Mouse (Mus musculus) 3T3-L1 (cell line): ENCODE measurements around the gene Htr5a.

ENCODE experiments used
- DNase-seq: peaks from one replicate; pipeline ENCODE4 v3.0.0-alpha.2; 2015; ENCODE audit warnings: low read depth, low spot score

Htr5a gene

DNA sequence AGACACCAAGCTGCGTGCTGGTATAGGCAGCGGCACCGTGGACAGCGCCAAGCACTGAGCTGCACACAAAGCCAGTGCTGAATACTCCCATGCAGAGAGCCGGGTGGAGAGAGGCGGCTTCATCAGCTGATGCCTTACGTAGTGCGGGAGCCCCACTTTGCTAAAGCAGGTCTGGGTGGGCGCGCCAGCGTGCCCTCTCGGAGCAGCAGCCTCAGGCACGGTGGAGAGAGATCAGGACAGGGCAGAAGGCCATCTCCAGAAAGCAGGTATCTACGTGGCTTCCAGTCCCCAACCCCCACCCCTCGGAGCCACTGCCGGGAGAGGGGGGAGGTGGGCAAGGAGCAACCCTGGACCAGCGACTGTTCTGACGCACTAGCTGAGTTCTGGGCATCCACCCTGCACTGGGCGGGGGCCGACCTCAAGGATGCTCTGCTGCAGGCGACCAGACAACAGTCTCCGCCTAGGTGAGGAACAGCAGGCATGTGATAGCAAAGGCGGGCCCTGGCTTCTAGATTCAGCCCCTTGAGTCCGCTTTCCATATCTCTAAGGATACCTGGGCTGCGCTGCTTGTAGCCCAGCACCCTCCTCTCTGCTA lies at the start of gene Htr5a:
TSS of gene Htr5a (plus strand) at position 449 of the 595 bp plus-strand sequence.
- DNase-seq: no peak

- DNase-seq: no peak
These were observed 49.8 kb upstream of the Htr5a start for GRCm38 (mm10) chr5:27792173-27792470.

DNA sequence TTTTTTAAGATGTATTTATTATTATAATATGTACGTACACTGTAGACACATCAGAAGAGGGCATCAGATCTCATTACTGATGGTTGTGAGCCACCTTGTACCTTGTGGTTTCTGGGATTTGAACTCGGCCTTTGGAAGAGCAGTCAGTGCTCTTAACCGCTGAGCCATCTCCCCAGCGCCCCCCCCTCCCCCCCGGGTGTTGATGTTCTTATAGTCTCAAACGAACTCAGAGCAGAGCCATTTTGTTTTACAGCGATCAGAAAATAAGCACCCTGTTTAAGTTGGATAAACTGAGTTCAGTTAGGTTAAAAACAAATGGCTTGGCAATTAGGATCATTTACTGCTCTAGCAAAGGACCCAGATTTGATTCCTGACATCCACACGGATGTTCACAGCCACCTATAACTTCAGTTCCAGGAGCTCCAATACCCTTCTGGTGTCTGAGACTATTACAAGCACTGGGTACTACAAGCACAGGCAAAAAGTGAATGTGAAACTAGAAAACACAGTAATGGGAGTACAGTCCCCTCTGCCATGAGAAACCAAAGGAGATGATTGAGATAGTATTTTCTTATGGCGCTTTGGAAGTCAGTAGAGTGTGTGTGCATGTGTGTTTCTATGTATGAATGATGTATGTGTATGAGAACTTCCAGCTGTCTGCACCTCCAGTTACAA lies 49.3 kb upstream of the Htr5a start:
- peak; percentile 17 for DNase-seq

- peak; percentile 67 for DNase-seq
These were observed 48.0 kb upstream of the Htr5a start for GRCm38 (mm10) chr5:27793923-27794322.

GRCm38 (mm10) chr5:27814282-27814681 lies 27.7 kb upstream of the Htr5a start:
- DNase-seq: no peak

DNA sequence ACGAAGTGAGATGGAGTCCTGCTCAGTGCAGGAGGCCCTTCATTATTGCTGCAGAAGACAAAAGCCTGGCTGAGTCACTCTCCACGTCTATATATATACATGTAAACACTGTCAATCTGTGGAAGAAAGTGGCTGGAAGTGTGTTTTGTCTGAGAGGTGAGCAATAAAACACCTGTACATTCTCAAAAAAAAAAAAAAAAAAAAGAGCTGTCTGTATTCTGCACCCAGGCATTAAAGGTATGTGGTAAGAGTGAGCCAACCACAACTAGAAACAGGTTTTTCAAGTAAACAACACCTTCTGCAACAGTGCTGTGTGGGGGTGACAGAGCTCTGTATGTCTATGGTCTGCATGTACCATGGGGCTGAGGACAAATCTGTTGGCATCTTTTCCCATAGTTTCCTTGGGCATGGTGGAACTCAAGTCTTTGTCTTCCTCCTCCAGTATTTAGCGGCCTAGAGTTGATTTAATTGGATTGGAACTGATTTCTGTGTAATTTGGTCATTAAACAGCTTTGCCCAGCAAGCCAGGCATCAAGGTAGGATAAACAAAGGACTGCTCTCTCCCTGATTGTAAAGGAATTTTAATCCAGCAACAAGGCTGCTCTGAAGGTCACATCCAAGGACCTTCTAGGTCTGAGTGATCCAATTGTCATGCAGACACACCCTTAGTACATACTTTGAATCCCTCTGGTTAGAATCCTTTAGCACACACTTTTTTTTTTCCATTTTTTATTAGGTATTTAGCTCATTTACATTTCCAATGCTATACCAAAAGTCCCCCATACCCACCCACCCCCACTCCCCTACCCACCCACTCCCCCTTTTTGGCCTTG lies 22.9 kb upstream of the Htr5a start:
- peak; percentile 5 for DNase-seq

DNA sequence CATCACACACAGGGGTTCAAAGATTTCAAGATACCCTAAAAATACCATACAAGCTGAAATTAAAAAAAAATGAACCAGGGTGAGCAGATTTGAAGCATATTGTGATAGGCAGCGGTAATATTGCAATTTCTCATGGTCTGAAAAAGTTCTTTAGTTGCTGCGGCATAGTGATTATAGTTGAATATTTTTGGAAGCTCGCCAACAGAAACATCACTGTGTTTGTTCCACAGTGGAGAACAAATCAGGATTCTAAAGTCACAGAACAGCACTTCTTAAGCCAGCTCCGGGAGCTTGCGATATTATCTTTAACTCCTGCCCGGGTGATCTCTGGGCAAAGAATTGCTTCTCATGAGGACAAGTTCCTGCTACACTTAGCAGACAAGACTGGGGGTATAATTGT lies 20.8 kb upstream of the Htr5a start:
- DNase-seq: no peak

- no peak for DNase-seq
These were observed 14.0 kb upstream of the Htr5a start for GRCm38 (mm10) chr5:27827971-27828370.

- no peak for DNase-seq
These were observed 6.9 kb upstream of the Htr5a start for GRCm38 (mm10) chr5:27835096-27835495.

GRCm38 (mm10) chr5:27838061-27838460 lies 3.9 kb upstream of the Htr5a start:
- no peak for DNase-seq

GRCm38 (mm10) chr5:27842671-27843320 lies 847 bp downstream of the Htr5a start:
- no peak for DNase-seq

DNA sequence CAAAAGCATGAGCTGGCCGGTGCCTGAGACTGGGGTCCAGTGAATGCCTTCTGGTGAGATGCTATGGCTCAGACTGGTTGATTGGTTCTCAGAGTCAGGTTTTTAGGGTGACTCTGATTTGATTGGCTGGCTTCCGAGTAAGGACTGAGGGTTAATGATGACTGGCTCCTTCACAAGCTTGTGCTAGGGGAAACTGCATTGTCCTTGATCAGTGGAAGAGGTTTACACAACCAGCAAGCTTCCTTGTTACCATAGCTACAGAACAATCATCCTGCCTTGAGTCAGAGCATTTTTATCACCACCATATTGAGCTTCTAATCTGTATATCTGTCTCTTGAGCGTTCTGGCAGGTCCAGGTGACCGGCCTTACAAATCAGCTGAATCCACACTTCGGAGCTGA lies 5.0 kb downstream of the Htr5a start:
- no peak for DNase-seq

- DNase-seq: peak; percentile 67
These were observed 12.3 kb downstream of the Htr5a start for GRCm38 (mm10) chr5:27854290-27854689.

DNA sequence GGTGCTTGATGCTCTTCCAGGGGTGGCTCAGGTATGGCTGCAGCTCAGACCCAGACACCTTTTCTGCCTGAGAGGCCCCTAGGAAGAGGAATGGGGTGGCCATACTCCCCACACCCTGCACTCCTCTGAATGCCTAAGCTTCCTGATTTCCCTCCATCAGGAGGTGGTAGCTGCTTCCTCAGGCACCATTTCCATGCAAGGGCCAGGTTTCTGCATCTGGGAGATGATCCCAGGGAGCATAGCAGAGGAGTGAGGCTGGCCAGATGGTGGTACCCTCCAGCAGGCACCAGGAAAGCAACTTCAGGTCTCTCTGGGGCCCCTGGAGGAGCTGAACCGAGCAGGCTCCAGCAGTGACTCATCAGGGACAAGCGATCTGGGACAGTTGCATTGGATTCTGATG lies 13.8 kb downstream of the Htr5a start:
- no peak for DNase-seq

DNA sequence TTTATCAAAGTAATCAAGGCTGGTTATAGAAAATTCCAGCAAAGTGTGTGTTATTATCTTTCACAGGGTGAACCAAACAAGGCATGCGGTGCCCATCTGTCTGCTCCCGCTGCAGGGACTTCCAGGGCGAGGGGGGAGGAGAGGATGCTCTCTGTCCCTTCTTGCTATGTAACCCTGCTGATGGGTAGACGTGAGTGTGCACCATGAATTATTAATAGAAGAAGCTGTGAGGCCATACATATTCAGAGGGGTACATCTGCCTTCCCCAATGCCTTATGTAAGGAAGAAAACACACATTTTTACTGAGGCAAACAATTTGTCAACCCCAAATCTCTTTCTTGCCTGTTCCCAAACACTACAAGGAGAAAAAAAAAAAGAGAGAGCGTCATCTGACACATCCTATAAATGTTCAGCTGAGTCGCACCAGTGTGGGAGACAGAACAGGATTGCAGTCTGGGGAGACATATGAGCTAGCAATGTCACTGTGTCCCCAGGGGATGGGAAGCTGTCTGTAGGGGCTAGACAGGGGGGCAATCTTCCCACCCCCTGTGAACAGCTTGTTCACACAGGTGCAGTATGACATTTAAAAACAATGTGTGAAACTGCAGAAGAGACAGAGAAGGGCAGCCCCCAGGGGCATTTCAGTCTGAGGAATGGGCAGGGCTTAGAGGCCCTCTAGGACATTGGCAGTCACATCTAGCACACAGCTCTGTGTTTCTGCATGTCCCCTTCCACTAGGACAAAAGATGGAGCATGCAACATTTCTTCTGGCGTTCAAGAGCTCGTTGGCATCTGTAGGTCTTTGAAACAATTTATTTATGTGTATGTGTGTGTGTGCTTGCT lies 31.5 kb downstream of the Htr5a start:
- no peak for DNase-seq

DNA sequence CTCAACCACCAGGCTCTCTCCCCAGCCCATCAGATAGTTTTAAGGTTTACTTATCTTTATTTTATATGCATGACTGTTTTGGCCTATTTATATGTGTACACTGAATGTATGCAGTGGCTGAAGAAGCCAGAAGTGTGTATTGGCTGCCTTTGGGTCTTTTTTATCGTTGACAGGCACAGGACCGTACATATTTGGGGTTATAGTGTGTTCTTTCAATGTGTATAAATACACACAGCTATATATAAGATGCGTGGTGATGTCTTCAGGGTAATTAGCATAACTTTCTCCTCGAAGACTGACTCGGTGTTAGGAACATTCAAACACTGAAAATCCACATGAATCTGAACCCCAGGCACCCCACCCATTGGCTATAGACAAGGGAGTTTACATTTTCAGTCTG lies 32.3 kb downstream of the Htr5a start:
- DNase-seq: no peak

- DNase-seq: no peak
These were observed 33.6 kb downstream of the Htr5a start for GRCm38 (mm10) chr5:27875341-27876105.

DNA sequence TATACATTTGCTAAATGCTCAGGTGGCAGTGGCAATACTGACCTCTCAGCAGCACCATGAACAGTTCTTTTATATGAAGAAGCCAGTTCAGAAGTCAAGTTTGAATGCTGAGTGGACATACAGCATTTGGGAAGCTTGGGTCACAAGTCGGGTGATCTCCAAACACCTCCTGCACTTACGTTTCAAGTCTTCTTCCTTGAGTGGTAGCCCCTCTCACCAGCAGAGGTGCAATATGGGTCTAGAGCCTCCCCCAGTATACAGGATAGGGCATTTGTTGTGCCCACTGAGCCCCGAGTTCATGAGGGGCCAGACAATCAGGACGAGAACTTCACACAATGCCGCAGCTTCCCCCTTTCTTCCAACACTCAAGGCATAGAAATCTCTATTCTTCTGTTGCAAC lies 36.4 kb downstream of the Htr5a start:
- no peak for DNase-seq

DNA sequence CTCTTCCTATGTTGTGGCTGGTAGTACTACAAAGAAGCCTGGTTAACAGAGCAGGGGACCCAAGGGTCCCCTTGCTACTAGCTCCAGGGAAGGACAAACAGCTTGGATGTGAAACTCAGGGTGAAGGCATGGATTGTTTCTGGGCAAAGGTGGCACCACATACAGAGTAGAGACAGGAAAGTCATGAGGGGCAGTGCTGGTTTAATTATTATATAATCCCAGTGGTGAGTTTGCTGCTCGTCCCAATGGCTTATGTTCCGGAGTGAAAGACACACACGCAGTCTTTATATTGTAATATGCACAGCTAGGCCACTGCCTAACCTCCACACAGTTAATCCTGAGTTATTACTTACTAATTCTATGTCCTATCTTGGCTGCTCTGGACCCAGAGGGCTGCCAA lies 37.8 kb downstream of the Htr5a start:
- no peak for DNase-seq

DNA sequence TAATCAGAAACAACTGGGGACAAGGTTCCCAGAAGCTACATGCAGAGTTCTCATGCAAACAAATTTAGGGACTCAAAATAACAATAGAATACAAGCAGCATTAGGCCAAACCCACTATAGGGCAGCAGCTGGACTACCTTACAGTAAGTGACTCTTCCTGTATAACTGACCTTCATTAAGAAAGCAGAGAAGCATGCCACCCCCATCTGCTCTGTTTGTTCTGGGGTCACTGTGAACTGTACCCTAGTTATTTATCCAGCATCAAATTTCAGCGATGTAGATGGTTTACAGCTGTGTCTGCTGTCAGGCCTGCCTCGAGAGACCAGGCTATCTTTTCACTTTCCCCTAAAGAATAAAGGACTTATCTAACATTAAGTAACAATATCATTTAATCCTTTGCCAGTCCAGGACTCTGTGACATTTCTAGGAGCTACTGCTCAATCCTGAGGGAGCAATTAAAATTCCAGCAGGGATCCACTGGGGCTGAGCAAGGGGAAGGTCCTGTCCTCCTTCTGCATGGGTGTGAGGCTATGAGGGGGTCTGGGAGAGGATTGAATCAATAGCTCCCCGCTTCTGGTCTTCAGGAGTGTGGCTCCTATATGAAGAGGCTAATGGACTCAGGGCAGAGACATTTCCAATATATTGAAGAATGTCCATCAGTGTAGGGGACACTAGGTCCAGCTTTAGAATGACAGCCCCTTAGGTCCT lies 38.5 kb downstream of the Htr5a start:
- no peak for DNase-seq
